Mouse (Mus musculus) heart, adult 8-10 months (tissue): ENCODE results near the gene Kcns3. TPM values are rescaled to one million over a fixed set of nuclear protein-coding genes. Genes with fewer than 3 reads are reported as not detected.
"Not testable (repeated sequence)": the region's sequence is repeated elsewhere in the genome, so short reads cannot be mapped to it uniquely, and the experiment has no call there.

Experiments used
- DNase-seq: peaks from one replicate; pipeline ENCODE4 v3.0.0; 2022; ENCODE audit warnings: low spot score
- total RNA-seq, 4 experiments: library from RNA; stranded (reverse); gene quantifications; 2 replicates each; pipeline ENCODE4 v1.2.4; 2022

Gene Kcns3
- total RNA-seq, 4 experiments from 2014 or later: 0.78 to 1.1 (median 1.0) TPM

- no peak for DNase-seq
These were observed 64.0 kb downstream of the Kcns3 start for GRCm38 (mm10) chr12:11086866-11087265.

- no peak for DNase-seq
These were observed 79.8 kb downstream of the Kcns3 start for GRCm38 (mm10) chr12:11071079-11071478.

- DNase-seq: no peak
These were observed 84.0 kb downstream of the Kcns3 start for GRCm38 (mm10) chr12:11066865-11067264.

GRCm38 (mm10) chr12:11052676-11053075 lies 98.2 kb downstream of the Kcns3 start:
- not testable (repeated sequence) for DNase-seq

GRCm38 (mm10) chr12:11041821-11042220 lies 109.0 kb downstream of the Kcns3 start:
- DNase-seq: no peak

Other genes starting within 250 kb of the Kcns3 start
- gene Msgn1, start 57.9 kb upstream of the Kcns3 start, total RNA-seq: not detected
- 1 to 10 TPM in 1 of 4 experiments, under 1 TPM in 3; 0.38 to 2.0 (median 0.62) TPM for gene Gen1, start 114.7 kb upstream of the Kcns3 start, total RNA-seq
- 10 to 100 TPM; 31.8 to 42.7 (median 35.9) TPM for gene Smc6, start 114.8 kb upstream of the Kcns3 start, total RNA-seq